Mouse (Mus musculus) C3H10T1/2 (cell line): ENCODE results near the gene Nprl2. TPM values are rescaled to one million over a fixed set of nuclear protein-coding genes. Genes with fewer than 3 reads are reported as not detected.

Experiments
- polyA plus RNA-seq, 2 experiments: library from polyadenylated mRNA; unstranded; fragments of >200 nt; fragmentation: generic; extraction: Trizol; gene quantifications; one replicate each; pipeline ENCODE4 v1.2.1; 2012; ENCODE audit warnings: missing spikeins in 2 of 2

Gene Nprl2
- polyA plus RNA-seq, result 10 to 100 TPM in 1 of 2 experiments, 1 to 10 TPM in 1; 9.4 to 26.1 TPM

GRCm38 (mm10) chr9:107541474-107542351 lies at the start of gene Nprl2, which contains the start of gene Cyb561d2:
Gene Nprl2, plus strand, starts transcription at chr9:107542226.
Gene Cyb561d2, minus strand, starts transcription at chr9:107542193.

GRCm38 (mm10) chr9:107533791-107534407 lies 8.1 kb upstream of the Nprl2 start, which contains the start of gene Tmem115:
Gene Tmem115, plus strand, starts transcription at chr9:107533945.

GRCm38 (mm10) chr9:107547026-107547425 lies 5.0 kb downstream of the Nprl2 start, which contains the start of gene Zmynd10:
Gene Zmynd10, plus strand, starts transcription at chr9:107547298.

GRCm38 (mm10) chr9:107551117-107551889 lies 9.3 kb downstream of the Nprl2 start, which contains the start of gene Rassf1:
Gene Rassf1, plus strand, starts transcription at chr9:107551555.

GRCm38 (mm10) chr9:107563029-107563581 lies 21.1 kb downstream of the Nprl2 start, which contains the start of gene Tusc2:
Gene Tusc2, plus strand, starts transcription at chr9:107563255.

GRCm38 (mm10) chr9:107567702-107568319 lies 25.8 kb downstream of the Nprl2 start, which contains the start of gene Hyal2:
Gene Hyal2, plus strand, starts transcription at chr9:107567945.

GRCm38 (mm10) chr9:107576357-107577107 lies 34.5 kb downstream of the Nprl2 start, which contains the start of gene Hyal1:
Gene Hyal1, plus strand, starts transcription at chr9:107576927.

GRCm38 (mm10) chr9:107578587-107578986 lies 36.6 kb downstream of the Nprl2 start, which contains the start of gene Naa80:
Gene Naa80, plus strand, starts transcription at chr9:107578887.

GRCm38 (mm10) chr9:107580501-107581317 lies 38.7 kb downstream of the Nprl2 start, which contains the start of gene Hyal3:
Gene Hyal3, plus strand, starts transcription at chr9:107580818.

GRCm38 (mm10) chr9:107586974-107587832 lies 45.2 kb downstream of the Nprl2 start, which contains the start of gene Ifrd2:
Gene Ifrd2, plus strand, starts transcription at chr9:107587642.

Other genes with a start within 250 kb of the Nprl2 start
- gene Cish, start 246.2 kb upstream of the Nprl2 start, polyA plus RNA-seq, result 1 to 10 TPM in 1 of 2 experiments, under 1 TPM in 1; 0.97 to 1.4 TPM
- 1 to 10 TPM; 5.8 to 8.9 TPM for gene Hemk1, start 203.9 kb upstream of the Nprl2 start, polyA plus RNA-seq
- gene 6430571L13Rik, start 201.6 kb upstream of the Nprl2 start, polyA plus RNA-seq, result under 1 TPM; 0.08 to 0.24 TPM
- gene Cacna2d2, start 142.6 kb upstream of the Nprl2 start, polyA plus RNA-seq, result not detected
- 10 to 100 TPM; 32.7 to 48.9 TPM for gene Tmem115, start 8.3 kb upstream of the Nprl2 start, polyA plus RNA-seq
- gene Cyb561d2, start within 50 bp of the Nprl2 start, polyA plus RNA-seq, result 10 to 100 TPM; 29.6 to 37.6 TPM
- 1 to 10 TPM in 1 of 2 experiments, under 1 TPM in 1; 0.35 to 1.9 TPM for gene Zmynd10, start 5.1 kb downstream of the Nprl2 start, polyA plus RNA-seq
- 10 to 100 TPM in 1 of 2 experiments, 1 to 10 TPM in 1; 5.5 to 34.0 TPM for gene Rassf1, start 9.3 kb downstream of the Nprl2 start, polyA plus RNA-seq
- 10 to 100 TPM; 17.5 to 22.1 TPM for gene Tusc2, start 21.0 kb downstream of the Nprl2 start, polyA plus RNA-seq
- gene Hyal2, start 25.7 kb downstream of the Nprl2 start, polyA plus RNA-seq, result 10 to 100 TPM; 21.8 to 40.8 TPM
- gene Hyal1, start 34.7 kb downstream of the Nprl2 start, polyA plus RNA-seq, result 1 to 10 TPM; 1.3 to 6.7 TPM
- 10 to 100 TPM; 12.6 to 25.8 TPM for gene Naa80, start 36.7 kb downstream of the Nprl2 start, polyA plus RNA-seq
- under 1 TPM; 0.06 to 0.94 TPM for gene Hyal3, start 38.6 kb downstream of the Nprl2 start, polyA plus RNA-seq
- 10 to 100 TPM; 11.2 to 50.5 TPM for gene Ifrd2, start 45.4 kb downstream of the Nprl2 start, polyA plus RNA-seq
- 10 to 100 TPM in 1 of 2 experiments, under 1 TPM in 1; 0.61 to 22.1 TPM for gene Sema3b, start 67.0 kb downstream of the Nprl2 start, polyA plus RNA-seq
- 100 to 1,000 TPM; 445 to 604 TPM for gene Gnai2, start 93.1 kb downstream of the Nprl2 start, polyA plus RNA-seq
- gene Slc38a3, start 127.3 kb downstream of the Nprl2 start, polyA plus RNA-seq, result under 1 TPM; 0.01 to 0.11 TPM
- under 1 TPM; 0.19 to 0.22 TPM for gene Gnat1, start 137.5 kb downstream of the Nprl2 start, polyA plus RNA-seq
- 10 to 100 TPM in 1 of 2 experiments, 1 to 10 TPM in 1; 8.5 to 52.4 TPM for gene Sema3f, start 168.2 kb downstream of the Nprl2 start, polyA plus RNA-seq
- 10 to 100 TPM in 1 of 2 experiments, 1 to 10 TPM in 1; 5.9 to 52.6 TPM for gene Rbm5, start 228.8 kb downstream of the Nprl2 start, polyA plus RNA-seq